Mouse (Mus musculus): ENCODE measurements around the gene Lrig2. TPM values are rescaled to one million over a fixed set of nuclear protein-coding genes. Genes with fewer than 3 reads are reported as not detected.

The Lrig2 gene
- polyA plus RNA-seq, 1 experiment = 4.8 TPM

DNA sequence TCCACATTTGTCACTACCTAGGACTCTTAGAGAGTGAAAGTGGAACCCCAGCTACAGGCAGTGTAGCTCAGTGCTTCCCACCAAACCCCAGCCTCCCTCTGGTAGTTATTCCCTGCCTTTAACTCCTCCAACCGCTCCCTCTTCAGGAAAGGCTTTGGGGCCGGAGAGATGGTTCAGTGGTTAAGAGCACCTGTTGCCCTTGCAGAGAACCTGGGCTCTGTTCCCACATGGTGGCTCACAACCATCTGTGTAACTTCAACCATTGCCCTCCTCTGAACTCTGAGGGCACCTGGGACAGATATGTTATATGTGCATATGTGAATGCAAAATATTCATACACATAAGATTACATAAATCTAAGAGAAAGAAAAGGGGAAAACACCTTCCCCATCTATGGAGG lies 122.3 kb downstream of the Lrig2 start:
- TF ChIP-seq MAX (IDR thresholded peaks at IDR 0.05; ENCODE audit: low read depth) (no peak), POLR2A (IDR thresholded peaks at IDR 0.05; ENCODE audit: insufficient read length, low read depth) (no peak), CEBPB (IDR thresholded peaks at IDR 0.05; ENCODE audit: insufficient read depth, poor library complexity, severe bottlenecking) (no peak), E2F4 (IDR thresholded peaks at IDR 0.05; ENCODE audit: insufficient read depth) (no peak), TCF3 (IDR thresholded peaks at IDR 0.05; ENCODE audit: insufficient read length, low read depth) (no peak), TCF12 (IDR thresholded peaks at IDR 0.05; ENCODE audit: insufficient read depth, poor library complexity, severe bottlenecking) (no peak), MYOG (IDR thresholded peaks at IDR 0.05; ENCODE audit: control insufficient read depth in 1 of 3, insufficient read depth in 1 of 3, insufficient read length in 2 of 3, low read depth in 2 of 3) (peak in 2 of 3 experiments; percentile 27 to 76), POLR2AphosphoS2 (IDR thresholded peaks at IDR 0.05; ENCODE audit: insufficient read length, low read depth) (no peak), SRF (IDR thresholded peaks at IDR 0.05; ENCODE audit: control insufficient read depth, insufficient read length, low read depth) (no peak), MYOD1 (IDR thresholded peaks at IDR 0.05; ENCODE audit: control insufficient read depth in 1 of 3, insufficient read length in 2 of 3, low read depth in 2 of 3) (peak in 2 of 3 experiments; percentile 68 to 85), USF1 (IDR thresholded peaks at IDR 0.05; ENCODE audit: low read depth) (no peak), REST (IDR thresholded peaks at IDR 0.05; ENCODE audit: insufficient read depth, insufficient read length) (no peak)
- H3K4me2 ChIP-seq (ENCODE audit: low read depth) = no peak overlapping the region
- no peaks in the 10 kb centered on the region for H3K27me3 ChIP-seq (ENCODE audit: control insufficient read depth, insufficient read depth, insufficient read length)
- H3K36me3 ChIP-seq (ENCODE audit: control insufficient read depth, insufficient read depth) = no peaks in the 10 kb centered on the region
- H3ac ChIP-seq (ENCODE audit: control insufficient read depth, insufficient read length) = no peak overlapping the region
- no peak overlapping the region for H3K4me3 ChIP-seq
- no peaks in the 10 kb centered on the region for H3K79me2 ChIP-seq (ENCODE audit: control insufficient read depth, insufficient read depth)

DNA sequence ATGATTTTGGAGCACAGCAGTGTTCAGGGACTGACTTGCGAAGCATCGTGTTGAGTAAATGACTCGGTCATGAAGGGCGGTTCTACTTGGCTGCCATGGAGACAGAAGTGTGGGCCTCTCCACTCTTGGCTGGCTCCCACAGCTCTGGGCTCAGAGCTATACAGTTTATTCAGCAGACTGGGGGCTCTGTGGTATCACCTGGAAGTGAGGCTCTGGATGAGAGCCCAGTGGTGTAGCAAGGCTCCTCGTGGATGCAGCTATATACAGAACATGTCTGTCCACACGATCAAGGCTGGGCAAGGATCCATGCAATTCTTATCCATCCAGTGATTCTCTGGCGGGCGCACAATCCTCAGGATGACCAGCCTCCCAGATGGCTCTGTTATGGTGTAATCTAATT lies 126.1 kb downstream of the Lrig2 start:
- Histone ChIP-seq H3ac (ENCODE audit: control insufficient read depth, insufficient read length) (no peak overlapping the region), H3K4me3 (no peak overlapping the region), H3K79me2 (ENCODE audit: control insufficient read depth, insufficient read depth) (no peaks in the 10 kb centered on the region), H3K27me3 (ENCODE audit: control insufficient read depth, insufficient read depth, insufficient read length) (no peaks in the 10 kb centered on the region), H3K4me2 (ENCODE audit: low read depth) (no peak overlapping the region), H3K36me3 (ENCODE audit: control insufficient read depth, insufficient read depth) (no peaks in the 10 kb centered on the region)
- TF ChIP-seq USF1 (IDR thresholded peaks at IDR 0.05; ENCODE audit: low read depth) (no peak), E2F4 (IDR thresholded peaks at IDR 0.05; ENCODE audit: insufficient read depth) (no peak), MYOG (IDR thresholded peaks at IDR 0.05; ENCODE audit: control insufficient read depth in 1 of 3, insufficient read depth in 1 of 3, insufficient read length in 2 of 3, low read depth in 2 of 3) (no peak), POLR2A (IDR thresholded peaks at IDR 0.05; ENCODE audit: insufficient read length, low read depth) (no peak), MAX (IDR thresholded peaks at IDR 0.05; ENCODE audit: low read depth) (no peak), POLR2AphosphoS2 (IDR thresholded peaks at IDR 0.05; ENCODE audit: insufficient read length, low read depth) (no peak), MYOD1 (IDR thresholded peaks at IDR 0.05; ENCODE audit: control insufficient read depth in 1 of 3, insufficient read length in 2 of 3, low read depth in 2 of 3) (no peak), SRF (IDR thresholded peaks at IDR 0.05; ENCODE audit: control insufficient read depth, insufficient read length, low read depth) (no peak), CEBPB (IDR thresholded peaks at IDR 0.05; ENCODE audit: insufficient read depth, poor library complexity, severe bottlenecking) (no peak), REST (IDR thresholded peaks at IDR 0.05; ENCODE audit: insufficient read depth, insufficient read length) (no peak), TCF12 (IDR thresholded peaks at IDR 0.05; ENCODE audit: insufficient read depth, poor library complexity, severe bottlenecking) (no peak), TCF3 (IDR thresholded peaks at IDR 0.05; ENCODE audit: insufficient read length, low read depth) (no peak)

DNA sequence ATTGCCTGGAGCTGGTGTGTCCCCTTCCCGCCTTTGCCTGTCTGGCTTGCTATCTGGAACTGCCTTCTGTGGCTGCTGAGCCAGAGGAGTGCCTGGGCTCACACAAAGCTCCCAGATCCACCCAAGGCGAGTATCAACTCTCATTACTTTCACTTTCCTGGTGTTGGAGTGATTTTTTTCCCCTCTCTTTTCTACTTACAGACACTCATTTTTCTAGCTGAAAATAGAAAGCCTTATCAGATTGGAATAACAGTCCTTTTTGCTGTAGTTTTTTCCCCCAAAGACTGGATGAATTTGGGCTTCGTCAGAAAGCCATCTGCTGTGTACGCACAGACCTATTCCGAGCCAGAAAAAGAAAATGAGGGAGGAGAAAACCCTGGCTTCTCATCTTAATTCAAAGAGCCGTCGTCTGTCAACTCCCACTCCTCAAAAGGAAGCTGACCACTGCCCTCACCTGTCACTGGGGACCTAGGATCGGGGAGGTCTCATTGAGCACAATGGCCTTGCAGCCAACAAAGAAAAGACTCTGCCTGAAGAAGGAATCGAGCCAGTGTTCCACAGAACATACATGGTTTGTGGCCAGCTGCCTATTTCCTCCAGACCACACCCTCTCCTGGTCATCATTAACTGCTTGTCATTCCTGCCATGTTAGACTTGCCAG lies 127.9 kb downstream of the Lrig2 start:
- H3ac ChIP-seq (ENCODE audit: control insufficient read depth, insufficient read length) = no peak overlapping the region
- peak in 1 of 3 experiments; percentile 3 for TF ChIP-seq MYOD1 (IDR thresholded peaks at IDR 0.05; ENCODE audit: control insufficient read depth in 1 of 3, insufficient read length in 2 of 3, low read depth in 2 of 3)
- TF ChIP-seq POLR2A (IDR thresholded peaks at IDR 0.05; ENCODE audit: insufficient read length, low read depth) = peak; percentile 20
- TF ChIP-seq E2F4 (IDR thresholded peaks at IDR 0.05; ENCODE audit: insufficient read depth) = no peak
- H3K27me3 ChIP-seq (ENCODE audit: control insufficient read depth, insufficient read depth, insufficient read length) = no peaks in the 10 kb centered on the region
- H3K36me3 ChIP-seq (ENCODE audit: control insufficient read depth, insufficient read depth) = no peaks in the 10 kb centered on the region
- no peaks in the 10 kb centered on the region for H3K79me2 ChIP-seq (ENCODE audit: control insufficient read depth, insufficient read depth)
- H3K4me3 ChIP-seq = peak overlapping the region; percentile 4
- peak overlapping the region; percentile 67 for H3K4me2 ChIP-seq (ENCODE audit: low read depth)

DNA sequence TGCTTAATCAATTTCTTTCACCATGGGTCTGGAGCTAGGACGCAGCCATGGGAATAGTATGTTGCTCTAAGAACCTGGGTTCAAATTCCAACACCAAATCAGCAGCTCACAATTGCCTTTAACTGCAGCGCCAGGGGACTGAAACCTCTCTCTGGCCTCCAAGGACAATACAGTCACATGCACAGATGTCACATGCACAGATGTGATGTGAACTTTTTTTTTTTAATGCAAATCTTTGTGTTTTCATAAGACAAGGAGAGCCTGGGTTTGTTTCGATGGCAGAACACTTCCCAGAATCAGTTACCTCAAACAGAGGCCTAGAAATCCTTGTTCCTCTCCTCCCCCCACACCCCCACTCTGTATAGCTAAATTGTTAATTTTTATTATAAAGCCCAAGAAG lies 133.5 kb downstream of the Lrig2 start:
- H3K79me2 ChIP-seq (ENCODE audit: control insufficient read depth, insufficient read depth) = no peaks in the 10 kb centered on the region
- no peak for TF ChIP-seq SRF (IDR thresholded peaks at IDR 0.05; ENCODE audit: control insufficient read depth, insufficient read length, low read depth)
- TF ChIP-seq USF1 (IDR thresholded peaks at IDR 0.05; ENCODE audit: low read depth) = no peak
- TF ChIP-seq POLR2A (IDR thresholded peaks at IDR 0.05; ENCODE audit: insufficient read length, low read depth) = no peak
- TF ChIP-seq CEBPB (IDR thresholded peaks at IDR 0.05; ENCODE audit: insufficient read depth, poor library complexity, severe bottlenecking) = no peak
- no peak for TF ChIP-seq MYOD1 (IDR thresholded peaks at IDR 0.05; ENCODE audit: control insufficient read depth in 1 of 3, insufficient read length in 2 of 3, low read depth in 2 of 3)
- no peak for TF ChIP-seq REST (IDR thresholded peaks at IDR 0.05; ENCODE audit: insufficient read depth, insufficient read length)
- no peak for TF ChIP-seq TCF12 (IDR thresholded peaks at IDR 0.05; ENCODE audit: insufficient read depth, poor library complexity, severe bottlenecking)
- no peak for TF ChIP-seq E2F4 (IDR thresholded peaks at IDR 0.05; ENCODE audit: insufficient read depth)
- TF ChIP-seq MAX (IDR thresholded peaks at IDR 0.05; ENCODE audit: low read depth) = no peak
- H3K27me3 ChIP-seq (ENCODE audit: control insufficient read depth, insufficient read depth, insufficient read length) = no peaks in the 10 kb centered on the region
- H3K36me3 ChIP-seq (ENCODE audit: control insufficient read depth, insufficient read depth) = no peaks in the 10 kb centered on the region
- no peak overlapping the region for H3K4me3 ChIP-seq
- no peak overlapping the region for H3K4me2 ChIP-seq (ENCODE audit: low read depth)
- no peak overlapping the region for H3ac ChIP-seq (ENCODE audit: control insufficient read depth, insufficient read length)

DNA sequence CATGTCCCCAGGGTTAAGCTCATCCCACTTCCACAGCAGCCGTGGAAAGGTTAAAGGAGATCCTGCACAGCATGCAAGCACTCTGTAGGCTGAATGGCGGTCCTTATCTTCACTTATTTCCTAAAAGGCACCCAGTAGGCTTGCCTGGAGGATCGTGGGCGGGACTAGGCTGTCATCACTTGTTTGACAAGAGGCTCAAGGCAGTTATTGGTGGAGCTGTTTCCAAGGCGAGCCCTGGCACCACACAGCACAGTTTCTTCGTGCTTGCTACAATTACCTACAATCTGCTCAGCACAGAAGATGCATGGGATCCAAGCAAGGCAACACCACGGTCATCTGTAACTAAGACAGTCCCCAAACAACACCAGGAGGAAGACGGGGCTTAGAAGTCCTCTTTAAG lies 137.8 kb downstream of the Lrig2 start:
- H3K36me3 ChIP-seq (ENCODE audit: control insufficient read depth, insufficient read depth) = no peaks in the 10 kb centered on the region

More for the DNA sequence above, 137.8 kb downstream of the Lrig2 start:
- no peak overlapping the region for H3K4me2 ChIP-seq (ENCODE audit: low read depth)
- no peaks in the 10 kb centered on the region for H3K27me3 ChIP-seq (ENCODE audit: control insufficient read depth, insufficient read depth, insufficient read length)
- H3ac ChIP-seq (ENCODE audit: control insufficient read depth, insufficient read length) = no peak overlapping the region
- H3K79me2 ChIP-seq (ENCODE audit: control insufficient read depth, insufficient read depth) = no peaks in the 10 kb centered on the region
- no peak overlapping the region for H3K4me3 ChIP-seq
- no peak for TF ChIP-seq MYOD1 (IDR thresholded peaks at IDR 0.05; ENCODE audit: control insufficient read depth in 1 of 3, insufficient read length in 2 of 3, low read depth in 2 of 3)
- no peak for TF ChIP-seq REST (IDR thresholded peaks at IDR 0.05; ENCODE audit: insufficient read depth, insufficient read length)
- TF ChIP-seq E2F4 (IDR thresholded peaks at IDR 0.05; ENCODE audit: insufficient read depth) = no peak
- no peak for TF ChIP-seq MYOG (IDR thresholded peaks at IDR 0.05; ENCODE audit: control insufficient read depth in 1 of 3, insufficient read depth in 1 of 3, insufficient read length in 2 of 3, low read depth in 2 of 3)
- TF ChIP-seq CEBPB (IDR thresholded peaks at IDR 0.05; ENCODE audit: insufficient read depth, poor library complexity, severe bottlenecking) = no peak
- TF ChIP-seq TCF3 (IDR thresholded peaks at IDR 0.05; ENCODE audit: insufficient read length, low read depth) = no peak
- TF ChIP-seq MAX (IDR thresholded peaks at IDR 0.05; ENCODE audit: low read depth) = no peak
- no peak for TF ChIP-seq USF1 (IDR thresholded peaks at IDR 0.05; ENCODE audit: low read depth)
- no peak for TF ChIP-seq POLR2AphosphoS2 (IDR thresholded peaks at IDR 0.05; ENCODE audit: insufficient read length, low read depth)
- no peak for TF ChIP-seq SRF (IDR thresholded peaks at IDR 0.05; ENCODE audit: control insufficient read depth, insufficient read length, low read depth)
- TF ChIP-seq TCF12 (IDR thresholded peaks at IDR 0.05; ENCODE audit: insufficient read depth, poor library complexity, severe bottlenecking) = no peak
- TF ChIP-seq POLR2A (IDR thresholded peaks at IDR 0.05; ENCODE audit: insufficient read length, low read depth) = no peak

All from myocyte (in vitro differentiated cells).